Mouse (Mus musculus) heart, adult 2 months (tissue): ENCODE measurements around the gene Tnfrsf22.

Source experiments
- CTCF ChIP-seq: fragments of 200-600 bp; IDR thresholded peaks from 2 replicates; pipeline ENCODE4 v1.8.1; 2022; ENCODE audit warnings: antibody characterized with exemption, mild to moderate bottlenecking, moderate library complexity
- EP300 ChIP-seq: fragments of 200-500 bp; IDR thresholded peaks from 2 replicates; pipeline ENCODE4 v1.6.1; 2011; ENCODE audit warnings: low read depth, low read length, control low read depth; ENCODE audit not compliant: insufficient read depth
- POLR2A ChIP-seq: fragments of 200-500 bp; IDR thresholded peaks from 2 replicates; pipeline ENCODE4 v1.6.1; 2011; ENCODE audit warnings: mild to moderate bottlenecking, low read depth, low read length, control low read depth; ENCODE audit not compliant: insufficient read depth

DNA sequence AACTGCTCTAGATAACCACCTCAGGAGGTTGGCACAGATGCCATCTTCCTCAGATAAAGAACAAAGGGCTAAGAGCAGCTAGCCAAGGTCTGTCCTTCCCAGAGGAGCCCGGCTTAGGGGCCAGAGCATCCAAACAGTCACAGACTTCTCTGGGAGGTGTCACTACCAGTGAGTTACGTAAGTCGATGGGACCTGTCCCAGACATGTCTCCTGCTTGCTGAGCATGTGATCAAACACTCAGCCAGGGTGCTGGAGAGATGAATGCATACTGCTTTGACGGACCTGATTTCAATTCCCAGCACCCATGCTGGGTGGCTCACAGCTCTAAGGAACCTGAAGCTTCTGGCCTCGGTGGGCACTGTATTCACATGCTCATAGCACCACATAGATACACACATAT, 61.9 kb downstream of the Tnfrsf22 start:
- no peak for TF ChIP-seq POLR2A
- TF ChIP-seq EP300, result 0 out of 2 replicates have a peak, but pooled peaks have one; percentile 35
- TF ChIP-seq CTCF, result no peak
